Mouse (Mus musculus) C2C12 (cell line): ENCODE data around the gene Ttc39b.

Experiments
- CEBPB ChIP-seq: IDR thresholded peaks from one replicate; pipeline ENCODE4 v1.6.1; 2011; ENCODE audit warnings: low read depth, mild to moderate bottlenecking, control low read depth, moderate library complexity
- CTCF ChIP-seq: IDR thresholded peaks from one replicate; pipeline ENCODE4 v1.5.1; 2011; ENCODE audit not compliant: control insufficient read depth, insufficient read depth, insufficient read length
- MAX ChIP-seq: IDR thresholded peaks from one replicate; pipeline ENCODE4 v1.6.1; 2011; ENCODE audit warnings: mild to moderate bottlenecking, control low read depth
- MYOD1 ChIP-seq: IDR thresholded peaks from one replicate; pipeline ENCODE4 v1.6.1; 2011; ENCODE audit warnings: low read depth; ENCODE audit not compliant: control insufficient read depth, insufficient read length
- MYOG ChIP-seq: IDR thresholded peaks from one replicate; pipeline ENCODE4 v1.6.1; 2011; ENCODE audit not compliant: control insufficient read depth, insufficient read length; ENCODE audit errors: extremely low read depth
- USF1 ChIP-seq: IDR thresholded peaks from one replicate; pipeline ENCODE4 v1.6.1; 2011; ENCODE audit warnings: low read depth, mild to moderate bottlenecking, control low read depth, moderate library complexity

- TF ChIP-seq MAX (no peak), USF1 (no peak), CTCF (no peak), MYOD1 (no peak), MYOG (no peak), CEBPB (no peak)
Observed at GRCm38 (mm10) chr4:83206416-83206802, 117.6 kb downstream of the Ttc39b start.
